Mouse (Mus musculus) heart, embryonic 12.5 days (tissue): Measurements from ENCODE around the gene Abcg1. TPM values are rescaled to one million over a fixed set of nuclear protein-coding genes. Genes with fewer than 3 reads are reported as not detected.

Source experiments
- ATAC-seq: fragments of 200-750 bp; cut with Nextera tagmentation; 2 replicates; pipeline ENCODE4 v1.8.0; 2017; ENCODE audit warnings: moderate TSS enrichment, moderate library complexity; ENCODE audit not compliant: insufficient number of reproducible peaks, low FRiP score
- H3K27ac ChIP-seq: fragments of 300-500 bp; sonication (generic); 2 replicates; pipeline ENCODE4 v1.5.1; 2016; ENCODE audit warnings: mild to moderate bottlenecking, moderate library complexity; ENCODE audit not compliant: poor library complexity, severe bottlenecking
- H3K27me3 ChIP-seq: fragments of 300-500 bp; sonication (generic); replicated peaks from 2 replicates; pipeline ENCODE4 v1.6.1; 2016; ENCODE audit warnings: mild to moderate bottlenecking, moderate library complexity
- H3K36me3 ChIP-seq: fragments of 300-500 bp; sonication (generic); 2 replicates; pipeline ENCODE4 v1.6.1; 2016; ENCODE audit warnings: mild to moderate bottlenecking, moderate library complexity
- H3K4me1 ChIP-seq: fragments of 300-500 bp; sonication (generic); replicated peaks from 2 replicates; pipeline ENCODE4 v1.6.1; 2016; ENCODE audit warnings: mild to moderate bottlenecking
- H3K4me2 ChIP-seq: fragments of 300-500 bp; sonication (generic); 2 replicates; pipeline ENCODE4 v1.6.1; 2016; ENCODE audit warnings: mild to moderate bottlenecking, moderate library complexity
- H3K4me3 ChIP-seq: fragments of 300-500 bp; sonication (generic); 2 replicates; pipeline ENCODE4 v1.5.1; 2016; ENCODE audit warnings: mild to moderate bottlenecking
- H3K9ac ChIP-seq: fragments of 300-500 bp; sonication (generic); 2 replicates; pipeline ENCODE4 v1.6.1; 2016; ENCODE audit warnings: mild to moderate bottlenecking, moderate library complexity
- H3K9me3 ChIP-seq: fragments of 300-500 bp; sonication (generic); replicated peaks from 2 replicates; pipeline ENCODE4 v1.6.1; 2016; ENCODE audit warnings: mild to moderate bottlenecking, moderate library complexity
- WGBS: fragments of 180-500 bp; shearing (Covaris S2); methylation state at CpG from one replicate; pipeline ENCODE4 v1.1.7; 2016; 5-methylcytosine and 5-hydroxymethylcytosine counted together
- polyA plus RNA-seq: library from polyadenylated mRNA; unstranded; fragments of >200 nt; fragmentation: Nextera tagmentation; extraction: Ambion mirVana; gene quantifications from 2 replicates; pipeline ENCODE4 v1.2.1, GENCODE M21; 2016

The Abcg1 gene
- polyA plus RNA-seq, 1 experiment from 2014 or later, result 6.6 TPM

- H3K4me1 ChIP-seq, result peaks cover 70% of the 10 kb centered on the region
- H3K27me3 ChIP-seq, result no peaks in the 10 kb centered on the region
- H3K9ac ChIP-seq, result no peak overlapping the region
- no peak for ATAC-seq
- H3K4me2 ChIP-seq, result 0 out of 2 replicates have a peak overlapping the region, but pooled peaks have one; percentile 33
- 25% methylated on average over 6 of the region's 6 CpGs for WGBS
- H3K36me3 ChIP-seq, result no peaks in the 10 kb centered on the region
- no peak overlapping the region for H3K4me3 ChIP-seq
- H3K9me3 ChIP-seq, result no peaks in the 10 kb centered on the region
- peak overlapping the region; percentile 73 for H3K27ac ChIP-seq
Observed at GRCm38 (mm10) chr17:31070403-31071185, 13.1 kb downstream of the Abcg1 start.

GRCm38 (mm10) chr17:31071421-31072301 lies 14.2 kb downstream of the Abcg1 start:
- H3K27ac ChIP-seq, result peak overlapping the region; percentile 73
- no peak for ATAC-seq
- H3K27me3 ChIP-seq, result no peaks in the 10 kb centered on the region
- H3K9me3 ChIP-seq, result no peaks in the 10 kb centered on the region
- 29% methylated on average over 18 of the region's 18 CpGs for WGBS
- H3K4me2 ChIP-seq, result peak overlapping the region; percentile 33
- H3K4me1 ChIP-seq, result peaks cover 70% of the 10 kb centered on the region
- H3K36me3 ChIP-seq, result no peaks in the 10 kb centered on the region
- H3K4me3 ChIP-seq, result no peak overlapping the region
- no peak overlapping the region for H3K9ac ChIP-seq

GRCm38 (mm10) chr17:31072872-31073271 lies 15.4 kb downstream of the Abcg1 start:
- Histone ChIP-seq H3K9ac (no peak overlapping the region), H3K27me3 (no peaks in the 10 kb centered on the region), H3K9me3 (no peaks in the 10 kb centered on the region), H3K27ac (peak overlapping the region; percentile 73), H3K4me2 (peak overlapping the region; percentile 66), H3K36me3 (no peaks in the 10 kb centered on the region), H3K4me1 (peaks cover 74% of the 10 kb centered on the region), H3K4me3 (peak overlapping the region; percentile 24)
- 76% methylated on average over 4 of the region's 4 CpGs for WGBS
- ATAC-seq, result no peak

- Histone ChIP-seq H3K27me3 (no peaks in the 10 kb centered on the region), H3K4me1 (peaks cover 68% of the 10 kb centered on the region), H3K36me3 (no peaks in the 10 kb centered on the region), H3K4me2 (peak overlapping the region; percentile 66), H3K9me3 (no peaks in the 10 kb centered on the region), H3K27ac (peak overlapping the region; percentile 73), H3K4me3 (peak overlapping the region; percentile 24), H3K9ac (no peak overlapping the region)
- ATAC-seq, result peak; percentile 74
- 3% methylated on average over 31 of the region's 31 CpGs for WGBS
Observed at GRCm38 (mm10) chr17:31073273-31074052, 16.0 kb downstream of the Abcg1 start.

GRCm38 (mm10) chr17:31074053-31074590 lies 16.6 kb downstream of the Abcg1 start:
- Histone ChIP-seq H3K4me3 (peak overlapping the region; percentile 24; the same call in 1 of the 2 replicates), H3K9ac (no peak overlapping the region)

GRCm38 (mm10) chr17:31074666-31075065 lies 17.2 kb downstream of the Abcg1 start:
- Histone ChIP-seq H3K27ac (no peak overlapping the region), H3K9ac (no peak overlapping the region), H3K36me3 (no peaks in the 10 kb centered on the region), H3K9me3 (no peaks in the 10 kb centered on the region), H3K27me3 (no peaks in the 10 kb centered on the region), H3K4me2 (no peak overlapping the region), H3K4me1 (peaks cover 70% of the 10 kb centered on the region), H3K4me3 (no peak overlapping the region)
- no peak for ATAC-seq
- 51% methylated on average over 3 of the region's 3 CpGs for WGBS

More at GRCm38 (mm10) chr17:31074053-31074590, 16.6 kb downstream of the Abcg1 start:
- Histone ChIP-seq H3K4me2 (peak overlapping the region; percentile 66), H3K9me3 (no peaks in the 10 kb centered on the region), H3K27me3 (no peaks in the 10 kb centered on the region), H3K4me1 (peaks cover 67% of the 10 kb centered on the region), H3K36me3 (no peaks in the 10 kb centered on the region), H3K27ac (peak overlapping the region; percentile 51)
- 24% methylated on average over 7 of the region's 7 CpGs for WGBS
- no peak for ATAC-seq

GRCm38 (mm10) chr17:31075471-31075870 lies 18.0 kb downstream of the Abcg1 start:
- ATAC-seq, result no peak
- peaks cover 71% of the 10 kb centered on the region for H3K4me1 ChIP-seq
- WGBS, result 73% methylated on average over 5 of the region's 5 CpGs
- H3K27ac ChIP-seq, result no peak overlapping the region
- H3K9me3 ChIP-seq, result no peaks in the 10 kb centered on the region
- H3K4me3 ChIP-seq, result no peak overlapping the region
- H3K36me3 ChIP-seq, result no peaks in the 10 kb centered on the region
- no peak overlapping the region for H3K9ac ChIP-seq
- no peaks in the 10 kb centered on the region for H3K27me3 ChIP-seq
- H3K4me2 ChIP-seq, result no peak overlapping the region

GRCm38 (mm10) chr17:31077561-31077960 lies 20.1 kb downstream of the Abcg1 start:
- peaks cover 50% of the 10 kb centered on the region for H3K4me1 ChIP-seq
- H3K4me3 ChIP-seq, result no peak overlapping the region
- ATAC-seq, result no peak
- no peaks in the 10 kb centered on the region for H3K9me3 ChIP-seq
- H3K36me3 ChIP-seq, result no peaks in the 10 kb centered on the region
- no peak overlapping the region for H3K9ac ChIP-seq
- no peak overlapping the region for H3K27ac ChIP-seq
- no peaks in the 10 kb centered on the region for H3K27me3 ChIP-seq
- H3K4me2 ChIP-seq, result no peak overlapping the region
- WGBS, result 64% methylated on average over 5 of the region's 5 CpGs

- Histone ChIP-seq H3K9me3 (no peaks in the 10 kb centered on the region), H3K4me1 (peaks cover 40% of the 10 kb centered on the region), H3K27me3 (no peaks in the 10 kb centered on the region), H3K9ac (no peak overlapping the region), H3K4me2 (no peak overlapping the region), H3K4me3 (no peak overlapping the region), H3K36me3 (no peaks in the 10 kb centered on the region), H3K27ac (no peak overlapping the region)
- no peak for ATAC-seq
- WGBS, result 81% methylated on average over 11 of the region's 11 CpGs
Observed at GRCm38 (mm10) chr17:31078581-31078980, 21.1 kb downstream of the Abcg1 start.

- Histone ChIP-seq H3K4me1 (peaks cover 33% of the 10 kb centered on the region), H3K27ac (peak overlapping the region; percentile 16; the same call in 1 of the 2 replicates), H3K4me3 (no peak overlapping the region), H3K9ac (no peak overlapping the region), H3K4me2 (no peak overlapping the region), H3K36me3 (no peaks in the 10 kb centered on the region), H3K9me3 (no peaks in the 10 kb centered on the region), H3K27me3 (no peaks in the 10 kb centered on the region)
- WGBS, result 39% methylated on average over 12 of the region's 12 CpGs
- ATAC-seq, result 0 out of 2 replicates have a peak, but pooled peaks have one; percentile 37
Observed at GRCm38 (mm10) chr17:31079078-31079840, 21.8 kb downstream of the Abcg1 start.
